11 mouse cellular contexts compared by ENCODE assay signal in genomic region chr6:23129201-23129600, GRCm38 (mm10). TPM values are rescaled to one million over a fixed set of nuclear protein-coding genes. Genes with fewer than 3 reads are reported as not detected.
DNase-seq lines count a peak whose midpoint lies in the region; ATAC-seq and TF ChIP-seq lines count a peak whose summit lies in the region.
"Had no signal": no experiment of that assay in that cellular context is flagged by ENCODE, and none has a peak within 500 bp of the region (broad histone marks: within the 10 kb centered on the region; RNA-seq: fewer than 3 reads in every experiment).

No protein-coding gene starts in this region.

- DNase-seq in hindbrain, postnatal 0 days (ENCODE audit: low spot score), result peak; percentile 50
- DNase-seq in hindbrain, embryonic 10.5 days (ENCODE audit: low spot score), result no peak
- peak; percentile 75 for DNase-seq in Muller cell, postnatal 12 days (ENCODE audit: inconsistent ontology term)
- DNase-seq in fibroblast of lung, adult 2 months (ENCODE audit: low read depth), result peak; percentile 67
- DNase-seq in kidney, postnatal 25 days, result peak; percentile 49 to 57
- no peak for DNase-seq in c-Kit-positive CD71-positive TER-119-positive erythroid progenitor cells, embryonic 14.5 days (ENCODE audit: low spot score)
- DNase-seq in left cerebral cortex, adult 2 months (ENCODE audit: extremely low spot score in 1 of 2, low spot score in 2 of 2), result no peak
- no peak for DNase-seq in thymus, postnatal 36 days

- H3K36me3 ChIP-seq in hindbrain, postnatal 0 days (ENCODE audit: insufficient read depth, low read length), result no peaks in the 10 kb centered on the region
- H3K36me3 ChIP-seq in hindbrain, embryonic 10.5 days, result no peaks in the 10 kb centered on the region

- H3K4me3 ChIP-seq in hindbrain, postnatal 0 days (ENCODE audit: low read length), result no peak overlapping the region
- no peak overlapping the region for H3K4me3 ChIP-seq in hindbrain, embryonic 10.5 days
- H3K4me3 ChIP-seq in left cerebral cortex, adult 2 months, result no peak overlapping the region

- H3K4me1 ChIP-seq in hindbrain, postnatal 0 days (ENCODE audit: insufficient read depth, low read length), result peaks cover 2% of the 10 kb centered on the region; the same call in 1 of the 2 replicates
- H3K4me1 ChIP-seq in hindbrain, embryonic 10.5 days (replicated peaks), result peaks cover 13% of the 10 kb centered on the region

- H3K27ac ChIP-seq in hindbrain, postnatal 0 days, result no peak overlapping the region
- no peak overlapping the region for H3K27ac ChIP-seq in hindbrain, embryonic 10.5 days
- no peak overlapping the region for H3K27ac ChIP-seq in left cerebral cortex, adult 2 months
- H3K27ac ChIP-seq: hindbrain, embryonic 14.5 days had no signal

- no peak overlapping the region for H3K4me2 ChIP-seq in hindbrain, postnatal 0 days (ENCODE audit: low read depth, low read length)
- H3K4me2 ChIP-seq: hindbrain, embryonic 14.5 days had no signal

- 62% methylated on average over 4 of the region's 4 CpGs for WGBS in hindbrain, postnatal 0 days
- 81% methylated on average over 4 of the region's 4 CpGs for WGBS in hindbrain, embryonic 10.5 days

- no peak for TF ChIP-seq CTCF in hindbrain, postnatal 0 days (IDR thresholded peaks at IDR 0.05; ENCODE audit: low read depth)
- no peak for TF ChIP-seq CTCF in left cerebral cortex, adult 2 months (IDR thresholded peaks at IDR 0.05)

- H3K9ac ChIP-seq in hindbrain, postnatal 0 days (replicated peaks; ENCODE audit: low read length), result no peak overlapping the region
- H3K9ac ChIP-seq: hindbrain, embryonic 14.5 days had no signal

- no peaks in the 10 kb centered on the region for H3K9me3 ChIP-seq in hindbrain, postnatal 0 days (ENCODE audit: low read length)
- H3K9me3 ChIP-seq in hindbrain, embryonic 10.5 days, result no peaks in the 10 kb centered on the region

- no peak for ATAC-seq in hindbrain, postnatal 0 days

- intact Hi-C loops in left cerebral cortex, adult 2 months (cut with DNase I), result no loop called here

- 0 out of 2 replicates have a peak, but pooled peaks cover 5% of the 10 kb centered on the region for H3K27me3 ChIP-seq in hindbrain, postnatal 0 days (ENCODE audit: insufficient read depth, low read length)
- peaks cover 11% of the 10 kb centered on the region for H3K27me3 ChIP-seq in hindbrain, embryonic 10.5 days (ENCODE audit: insufficient read depth, poor library complexity, severe bottlenecking)

RNA-seq across cellular contexts. Expression of gene Aass, which starts 3.6 kb away (rescaled TPM):
- total RNA-seq in hindbrain, postnatal 0 days (2014; rRNA removed), result 0.52 and 0.54 TPM in 2 replicates
- 0.59 and 0.61 TPM in 2 replicates for polyA plus RNA-seq in hindbrain, postnatal 0 days (2015; fragmentation: Nextera tagmentation; extraction: Ambion mirVana)
- 1.6 and 1.7 TPM in 2 replicates for polyA plus RNA-seq in hindbrain, embryonic 10.5 days (2016; fragmentation: Nextera tagmentation; extraction: Ambion mirVana)
- 1 to 10 TPM; 4.5 to 5.2 TPM for total RNA-seq in left cerebral cortex, adult 2 months (2021)
- total RNA-seq: megakaryocyte, adult 5-6 weeks had no signal
- polyA plus RNA-seq: small intestine, adult 2 months had no signal

Comparison
In these comparisons a context has a peak if more than half of its experiments do, and no peak if none do; other contexts are left out.
1. DNase-seq: peak in hindbrain, postnatal 0 days (single experiment), Muller cell, postnatal 12 days (single experiment), fibroblast of lung, adult 2 months (single experiment) and kidney, postnatal 25 days (2 of 2); none in hindbrain, embryonic 10.5 days (single experiment), c-Kit-positive CD71-positive TER-119-positive erythroid progenitor cells, embryonic 14.5 days (single experiment), left cerebral cortex, adult 2 months (0 of 2) and thymus, postnatal 36 days (0 of 2).